Mouse (Mus musculus) A20 (cell line): ENCODE results near the gene Tmco1.

Experiments
- DNase-seq: peaks from one replicate; pipeline ENCODE4 v3.0.0-alpha.2; 2011; ENCODE audit warnings: low read depth, low spot score

Gene Tmco1

GRCm38 (mm10) chr1:167308261-167309054 is at the start of gene Tmco1:
TSS of gene Tmco1 (plus strand) at chr1:167308378.
- DNase-seq = peak; percentile 97

- DNase-seq = no peak
These were observed 48.5 kb upstream of the Tmco1 start for GRCm38 (mm10) chr1:167259702-167260101.

GRCm38 (mm10) chr1:167261750-167262149 is 46.4 kb upstream of the Tmco1 start:
- no peak for DNase-seq

- no peak for DNase-seq
These were observed 45.6 kb upstream of the Tmco1 start for GRCm38 (mm10) chr1:167262489-167263041.

- no peak for DNase-seq
These were observed 42.8 kb upstream of the Tmco1 start for GRCm38 (mm10) chr1:167265366-167265765.

- DNase-seq = no peak
These were observed 41.5 kb upstream of the Tmco1 start for GRCm38 (mm10) chr1:167266720-167267119.

GRCm38 (mm10) chr1:167268360-167269063 is 39.7 kb upstream of the Tmco1 start:
- peak; percentile 69 for DNase-seq

- DNase-seq = peak; percentile 40
These were observed 38.8 kb upstream of the Tmco1 start for GRCm38 (mm10) chr1:167269350-167269811.

GRCm38 (mm10) chr1:167269856-167270270 is 38.3 kb upstream of the Tmco1 start:
- no peak for DNase-seq

- no peak for DNase-seq
These were observed 37.7 kb upstream of the Tmco1 start for GRCm38 (mm10) chr1:167270342-167271111.

- DNase-seq = no peak
These were observed 36.9 kb upstream of the Tmco1 start for GRCm38 (mm10) chr1:167271304-167271703.

GRCm38 (mm10) chr1:167271841-167272240 is 36.3 kb upstream of the Tmco1 start:
- no peak for DNase-seq

GRCm38 (mm10) chr1:167273380-167274163 is 34.6 kb upstream of the Tmco1 start:
- no peak for DNase-seq

GRCm38 (mm10) chr1:167274646-167275390 is 33.4 kb upstream of the Tmco1 start:
- DNase-seq = no peak

GRCm38 (mm10) chr1:167278395-167278794 is 29.8 kb upstream of the Tmco1 start:
- DNase-seq = no peak

GRCm38 (mm10) chr1:167279160-167279715 is 28.9 kb upstream of the Tmco1 start:
- no peak for DNase-seq

- no peak for DNase-seq
These were observed 28.1 kb upstream of the Tmco1 start for GRCm38 (mm10) chr1:167280061-167280460.

- no peak for DNase-seq
These were observed 26.1 kb upstream of the Tmco1 start for GRCm38 (mm10) chr1:167282112-167282511.

GRCm38 (mm10) chr1:167282768-167283167 is 25.4 kb upstream of the Tmco1 start:
- peak; percentile 24 for DNase-seq
